Mouse (Mus musculus) kidney, embryonic 14.5 days (tissue): ENCODE results near the gene Ubap2l. TPM values are rescaled to one million over a fixed set of nuclear protein-coding genes. Genes with fewer than 3 reads are reported as not detected.

Experiments used
- ATAC-seq: fragments of 200-750 bp; cut with Nextera tagmentation; 2 replicates; pipeline ENCODE4 v1.8.0; 2017; ENCODE audit warnings: moderate number of reproducible peaks, mild to moderate bottlenecking, moderate TSS enrichment, moderate library complexity; ENCODE audit not compliant: low FRiP score, low TSS enrichment
- H3K27ac ChIP-seq: fragments of 300-500 bp; sonication (generic); 2 replicates; pipeline ENCODE4 v1.5.1; 2014; ENCODE audit warnings: low read depth, mild to moderate bottlenecking, low read length, moderate library complexity, mixed read lengths
- H3K27me3 ChIP-seq: fragments of 300-500 bp; sonication (generic); 2 replicates; pipeline ENCODE4 v1.6.1; 2014; ENCODE audit warnings: mild to moderate bottlenecking, low read length; ENCODE audit not compliant: control insufficient read depth, insufficient read depth
- H3K36me3 ChIP-seq: fragments of 300-500 bp; sonication (generic); 2 replicates; pipeline ENCODE4 v1.6.1; 2014; ENCODE audit warnings: low read length, mixed read lengths; ENCODE audit not compliant: control insufficient read depth, insufficient read depth
- H3K4me1 ChIP-seq: fragments of 300-500 bp; sonication (generic); 2 replicates; pipeline ENCODE4 v1.6.1; 2014; ENCODE audit warnings: low read length, mixed read lengths; ENCODE audit not compliant: control insufficient read depth, insufficient read depth
- H3K4me2 ChIP-seq: fragments of 300-500 bp; sonication (generic); replicated peaks from 2 replicates; pipeline ENCODE4 v1.6.1; 2014; ENCODE audit warnings: low read depth, mild to moderate bottlenecking, low read length
- H3K4me3 ChIP-seq: fragments of 300-500 bp; sonication (generic); 2 replicates; pipeline ENCODE4 v1.5.1; 2014; ENCODE audit warnings: mild to moderate bottlenecking, low read length
- H3K9ac ChIP-seq: fragments of 300-500 bp; sonication (generic); 2 replicates; pipeline ENCODE4 v1.6.1; 2014; ENCODE audit warnings: low read depth, mild to moderate bottlenecking, low read length, moderate library complexity
- H3K9me3 ChIP-seq: fragments of 300-500 bp; sonication (generic); 2 replicates; pipeline ENCODE4 v1.6.1; 2016; ENCODE audit warnings: low read length; ENCODE audit not compliant: control insufficient read depth
- WGBS: fragments of 180-500 bp; shearing (Covaris S2); extraction: QIAGEN DNeasy Blood & Tissue Kit; methylation state at CpG from one replicate; pipeline ENCODE4 v1.1.7; 2014; 5-methylcytosine and 5-hydroxymethylcytosine counted together
- polyA plus RNA-seq: library from polyadenylated mRNA; unstranded; fragments of >200 nt; fragmentation: Nextera tagmentation; extraction: Ambion mirVana; gene quantifications from 2 replicates; pipeline ENCODE4 v1.2.1, GENCODE M21; 2014

The Ubap2l gene
- polyA plus RNA-seq, 1 experiment from 2014 or later = 264 TPM

DNA sequence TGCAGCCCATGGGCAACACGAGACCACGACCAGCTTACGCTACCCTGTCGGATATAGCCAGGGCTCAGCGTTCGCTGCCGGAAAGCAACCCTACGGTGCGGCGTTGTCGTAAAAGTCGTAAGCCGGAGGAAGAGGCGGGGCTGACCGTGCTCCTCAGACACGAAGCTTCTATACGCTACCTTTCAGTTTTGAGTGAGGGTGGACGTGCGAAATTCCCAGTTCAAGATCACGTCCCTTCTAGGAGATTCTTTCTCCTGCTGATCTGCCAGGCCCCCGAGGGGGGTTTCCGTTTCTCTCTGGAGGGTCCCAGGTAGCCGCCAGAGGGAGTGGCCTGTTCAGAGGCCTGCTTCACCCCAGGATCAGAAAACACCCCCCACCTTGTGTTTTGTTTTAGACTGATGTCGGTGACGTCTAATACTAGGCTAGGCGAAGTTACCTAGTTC is 53.8 kb downstream of the Ubap2l start, which contains the start of gene Hax1:
Hax1 (minus strand) TSS at position 169 of the 443 bp plus-strand sequence.
- WGBS = under 1% methylated on average over 26 of the region's 26 CpGs

DNA sequence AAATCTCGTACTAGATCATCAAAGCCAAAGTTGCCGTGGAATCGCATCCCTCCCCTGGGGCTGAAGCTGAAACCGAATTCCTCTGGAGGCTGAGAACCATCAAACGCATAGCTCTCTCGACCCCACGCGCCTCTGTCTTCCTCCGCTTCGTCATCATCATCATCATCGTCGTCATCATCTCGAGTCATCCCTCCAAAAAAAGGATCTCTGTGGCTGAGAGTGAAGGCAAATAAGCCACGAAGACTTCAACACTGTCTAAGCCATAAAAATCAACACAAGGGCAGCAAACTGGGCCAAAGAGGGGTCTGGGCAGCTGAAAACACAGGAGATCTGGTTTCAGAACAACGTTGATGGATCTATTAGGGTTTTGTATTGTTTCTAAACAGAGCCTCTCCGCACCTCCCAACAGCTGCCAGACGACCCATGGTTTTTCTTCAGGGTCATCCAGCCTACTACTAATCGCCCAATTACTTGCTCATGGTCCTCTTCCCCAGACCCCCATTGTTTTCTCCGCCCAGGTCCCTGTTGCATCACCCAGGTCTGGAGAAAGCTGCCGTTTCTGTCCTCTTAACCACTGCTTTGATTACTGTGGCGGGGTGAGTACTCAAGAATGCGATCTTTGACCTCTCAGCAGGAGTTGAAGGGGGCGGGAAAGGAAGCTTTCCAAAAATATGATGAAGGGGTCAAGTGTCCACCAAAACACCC is 54.5 kb downstream of the Ubap2l start:
- Histone ChIP-seq H3K4me2 (peak overlapping the region; percentile 81), H3K9ac (peak overlapping the region; percentile 81), H3K27me3 (no peaks in the 10 kb centered on the region), H3K36me3 (peaks cover 52% of the 10 kb centered on the region), H3K27ac (peak overlapping the region; percentile 94; the same call in 1 of the 2 replicates), H3K9me3 (no peaks in the 10 kb centered on the region), H3K4me3 (peak overlapping the region; percentile 86), H3K4me1 (no peaks in the 10 kb centered on the region)
- peak; percentile 76 for ATAC-seq
- 4% methylated on average over 21 of the region's 23 CpGs for WGBS

More for the DNA sequence above, 53.8 kb downstream of the Ubap2l start, which contains the start of gene Hax1:
- Histone ChIP-seq H3K9ac (peak within 1 kb of the TSS; percentile 81), H3K27me3 (no peaks in the 10 kb centered on the region), H3K36me3 (peaks cover 59% of the 10 kb centered on the region), H3K4me3 (peak within 1 kb of the TSS; percentile 86), H3K4me2 (peak within 1 kb of the TSS; percentile 81), H3K27ac (peak within 1 kb of the TSS; percentile 94), H3K9me3 (no peaks in the 10 kb centered on the region), H3K4me1 (no peaks in the 10 kb centered on the region)
- ATAC-seq = peak; percentile 95

DNA sequence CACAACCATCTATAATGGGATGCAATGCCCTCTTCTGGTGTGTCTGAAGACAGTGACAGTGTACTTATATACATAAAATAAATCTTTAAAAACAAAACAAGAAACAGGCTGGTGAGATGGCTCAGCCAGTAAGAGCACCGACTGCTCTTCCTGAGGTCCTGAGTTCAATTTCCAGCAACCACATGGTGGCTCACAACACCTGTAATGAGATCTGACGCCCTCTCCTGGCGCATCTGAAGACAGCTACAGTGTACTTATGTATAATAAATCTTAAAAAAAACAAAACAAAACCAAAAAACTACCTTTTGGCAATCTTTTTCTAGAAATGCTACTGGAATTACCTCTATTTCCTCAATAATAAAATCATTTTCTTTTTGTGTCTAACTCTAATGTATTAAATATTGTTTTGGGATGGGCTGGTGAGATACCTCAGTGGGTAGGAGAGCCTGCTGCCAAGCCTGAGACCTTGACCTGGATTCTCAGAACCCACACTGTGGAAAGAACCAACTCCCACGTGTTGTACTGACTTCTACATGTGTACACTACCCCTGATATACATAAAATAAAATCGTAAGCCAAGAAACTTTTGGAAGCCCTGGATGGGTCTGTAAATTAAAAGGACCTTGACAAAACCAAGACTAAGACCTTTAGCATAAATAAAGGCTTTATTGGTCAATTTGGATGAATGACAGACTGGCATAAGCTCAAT is 57.5 kb downstream of the Ubap2l start:
- H3K4me3 ChIP-seq = no peak overlapping the region
- no peak overlapping the region for H3K9ac ChIP-seq
- no peaks in the 10 kb centered on the region for H3K4me1 ChIP-seq
- H3K9me3 ChIP-seq = no peaks in the 10 kb centered on the region
- no peaks in the 10 kb centered on the region for H3K27me3 ChIP-seq
- WGBS = 91% methylated on average over 5 of the region's 5 CpGs
- H3K27ac ChIP-seq = no peak overlapping the region
- peaks cover 27% of the 10 kb centered on the region; the same call in 1 of the 2 replicates for H3K36me3 ChIP-seq
- H3K4me2 ChIP-seq = no peak overlapping the region
- no peak for ATAC-seq

DNA sequence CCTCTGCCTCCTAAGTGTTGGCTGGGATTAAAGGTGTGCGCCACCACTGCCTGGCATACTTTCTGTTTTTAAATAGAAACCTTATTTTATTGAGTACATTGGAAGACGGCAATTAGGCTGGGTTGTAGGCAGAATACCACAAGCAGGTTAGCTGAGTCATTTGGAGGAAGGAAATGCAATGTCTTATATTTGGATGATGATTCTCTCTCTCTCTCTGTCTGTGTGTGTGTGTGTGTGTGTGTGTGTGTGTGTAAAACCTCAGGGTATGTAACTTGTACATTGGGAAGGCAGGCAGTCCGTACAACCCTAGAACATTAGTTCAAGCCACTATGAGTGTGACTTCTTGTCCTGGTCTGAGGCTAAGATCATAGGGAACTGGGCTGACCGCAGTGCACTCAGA is 64.6 kb downstream of the Ubap2l start:
- no peak overlapping the region for H3K4me3 ChIP-seq
- H3K9ac ChIP-seq = no peak overlapping the region
- no peaks in the 10 kb centered on the region for H3K9me3 ChIP-seq
- H3K4me2 ChIP-seq = no peak overlapping the region
- H3K36me3 ChIP-seq = no peaks in the 10 kb centered on the region
- H3K4me1 ChIP-seq = no peaks in the 10 kb centered on the region
- no peak overlapping the region for H3K27ac ChIP-seq
- 91% methylated on average over 4 of the region's 4 CpGs for WGBS
- H3K27me3 ChIP-seq = no peaks in the 10 kb centered on the region
- ATAC-seq = no peak

DNA sequence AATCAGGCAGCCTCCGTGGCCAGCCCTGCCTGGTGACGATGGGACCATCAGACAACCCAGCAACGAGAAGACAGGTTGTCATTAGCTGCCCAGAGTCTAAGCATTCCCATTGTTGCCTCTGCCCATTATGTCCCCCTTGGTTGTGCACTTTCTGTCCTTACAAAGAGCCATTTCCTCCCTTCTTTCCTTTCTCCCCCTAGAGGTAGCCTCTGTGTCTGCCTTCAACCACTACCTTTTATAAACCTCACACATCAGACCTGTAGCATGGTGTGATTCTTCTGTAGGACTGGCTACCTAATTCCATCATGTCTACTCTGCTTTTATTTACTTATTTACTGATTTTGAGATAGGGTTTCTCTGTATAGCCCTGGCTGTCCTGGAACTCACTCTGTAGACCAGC is 65.2 kb downstream of the Ubap2l start:
- Histone ChIP-seq H3K9me3 (no peaks in the 10 kb centered on the region), H3K9ac (no peak overlapping the region), H3K27me3 (no peaks in the 10 kb centered on the region), H3K4me3 (no peak overlapping the region), H3K27ac (no peak overlapping the region), H3K4me2 (no peak overlapping the region), H3K36me3 (no peaks in the 10 kb centered on the region), H3K4me1 (no peaks in the 10 kb centered on the region)
- WGBS = 47% methylated on average over 3 of the region's 3 CpGs
- ATAC-seq = no peak

DNA sequence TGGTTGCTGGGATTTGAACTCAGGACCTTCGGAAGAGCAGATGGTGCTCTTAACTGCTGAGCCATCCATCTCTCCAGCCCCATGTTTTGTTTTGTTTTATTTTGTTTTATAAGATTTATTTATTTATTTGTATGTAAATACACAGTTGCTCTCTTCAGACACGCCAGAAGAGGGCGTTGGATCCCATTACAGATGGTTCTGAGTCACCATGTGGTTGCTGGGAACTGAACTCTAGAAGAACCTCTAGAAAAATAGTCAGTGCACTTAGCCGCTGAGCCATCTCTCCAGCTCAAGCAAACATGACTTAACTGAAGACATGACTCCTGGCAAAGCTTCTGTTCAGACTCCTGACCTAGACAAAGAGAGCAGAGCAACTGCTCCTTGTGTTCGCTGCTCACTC is 70.0 kb downstream of the Ubap2l start:
- Histone ChIP-seq H3K4me3 (no peak overlapping the region), H3K9me3 (no peaks in the 10 kb centered on the region), H3K36me3 (no peaks in the 10 kb centered on the region), H3K27ac (no peak overlapping the region), H3K9ac (no peak overlapping the region), H3K4me2 (no peak overlapping the region), H3K27me3 (no peaks in the 10 kb centered on the region), H3K4me1 (no peaks in the 10 kb centered on the region)
- 77% methylated on average over 5 of the region's 5 CpGs for WGBS
- ATAC-seq = no peak

DNA sequence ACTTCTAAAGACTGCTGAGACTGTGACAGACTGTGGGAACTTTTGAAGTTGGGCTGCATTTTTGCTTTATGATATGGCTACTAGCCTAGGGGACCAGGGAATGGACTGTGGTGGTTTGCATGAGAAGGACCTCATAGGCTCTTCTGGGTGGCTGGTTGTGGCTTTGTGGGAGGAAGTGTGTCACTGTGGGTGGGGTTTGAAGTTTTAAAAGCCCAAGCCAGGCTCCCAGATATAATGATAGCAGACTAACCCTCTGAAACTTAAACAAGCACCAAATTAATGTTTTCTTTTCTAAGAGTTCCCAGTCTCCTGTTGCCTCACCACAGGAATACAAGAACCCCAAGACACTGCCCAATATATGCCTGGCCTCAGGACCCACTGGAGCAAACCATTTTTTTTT is 75.6 kb downstream of the Ubap2l start:
- no peaks in the 10 kb centered on the region for H3K9me3 ChIP-seq
- H3K27me3 ChIP-seq = no peaks in the 10 kb centered on the region
- no peak overlapping the region for H3K4me3 ChIP-seq
- no peak overlapping the region for H3K4me2 ChIP-seq
- no peak overlapping the region for H3K27ac ChIP-seq
- no peak for ATAC-seq
- no peak overlapping the region for H3K9ac ChIP-seq
- H3K4me1 ChIP-seq = no peaks in the 10 kb centered on the region
- H3K36me3 ChIP-seq = no peaks in the 10 kb centered on the region

DNA sequence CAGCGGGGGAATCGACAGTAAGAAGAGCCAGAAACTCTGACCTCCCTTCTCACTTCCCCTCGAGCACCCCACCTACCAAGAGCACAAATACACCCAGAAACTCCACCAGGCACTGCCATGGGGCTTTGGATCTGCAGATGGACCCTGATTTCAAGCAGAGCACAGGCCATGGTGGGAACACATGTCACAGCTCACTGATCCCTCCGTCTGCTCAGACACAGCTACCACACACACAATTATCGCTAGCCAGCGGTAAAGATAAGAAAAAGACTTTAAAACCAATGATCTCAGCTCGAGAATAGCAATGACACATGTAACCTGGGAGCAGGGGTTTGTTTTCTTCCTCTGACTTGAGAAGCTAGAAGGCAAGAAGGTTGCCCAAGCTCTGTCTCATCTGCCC is 83.9 kb downstream of the Ubap2l start:
- H3K27ac ChIP-seq = no peak overlapping the region
- 77% methylated on average over 7 of the region's 7 CpGs for WGBS
- no peak for ATAC-seq

DNA sequence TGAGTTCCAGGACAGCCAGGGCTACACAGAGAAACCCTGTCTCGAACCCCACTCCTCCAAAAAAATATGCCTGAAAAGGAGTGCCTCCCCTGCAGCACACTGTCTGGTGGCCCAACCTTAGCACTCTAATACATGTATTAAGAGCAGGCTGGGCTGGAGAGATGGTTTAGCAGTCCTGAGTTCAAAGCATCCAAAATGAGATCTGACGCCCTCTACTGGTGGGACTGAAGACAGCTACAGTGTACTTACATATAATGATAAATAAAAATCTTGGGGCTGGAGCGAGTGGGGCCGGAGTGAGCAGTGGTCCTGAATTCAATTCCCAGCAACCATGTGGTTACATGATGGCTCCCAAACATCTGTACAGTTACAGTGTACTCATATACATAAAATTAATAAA is 85.5 kb downstream of the Ubap2l start:
- Histone ChIP-seq H3K27me3 (no peaks in the 10 kb centered on the region), H3K9ac (no peak overlapping the region), H3K4me2 (no peak overlapping the region), H3K9me3 (no peaks in the 10 kb centered on the region), H3K4me1 (peaks cover 10% of the 10 kb centered on the region), H3K4me3 (no peak overlapping the region), H3K27ac (no peak overlapping the region), H3K36me3 (no peaks in the 10 kb centered on the region)
- ATAC-seq = no peak
- WGBS = 70% methylated on average over 4 of the region's 4 CpGs

More for the DNA sequence above, 83.9 kb downstream of the Ubap2l start:
- Histone ChIP-seq H3K9ac (no peak overlapping the region), H3K36me3 (no peaks in the 10 kb centered on the region), H3K9me3 (no peaks in the 10 kb centered on the region), H3K4me1 (peaks cover 6% of the 10 kb centered on the region; the same call in 1 of the 2 replicates), H3K4me3 (no peak overlapping the region), H3K4me2 (no peak overlapping the region), H3K27me3 (no peaks in the 10 kb centered on the region)
